20 mouse cellular contexts compared by ENCODE assay signal in the genomic region with DNA sequence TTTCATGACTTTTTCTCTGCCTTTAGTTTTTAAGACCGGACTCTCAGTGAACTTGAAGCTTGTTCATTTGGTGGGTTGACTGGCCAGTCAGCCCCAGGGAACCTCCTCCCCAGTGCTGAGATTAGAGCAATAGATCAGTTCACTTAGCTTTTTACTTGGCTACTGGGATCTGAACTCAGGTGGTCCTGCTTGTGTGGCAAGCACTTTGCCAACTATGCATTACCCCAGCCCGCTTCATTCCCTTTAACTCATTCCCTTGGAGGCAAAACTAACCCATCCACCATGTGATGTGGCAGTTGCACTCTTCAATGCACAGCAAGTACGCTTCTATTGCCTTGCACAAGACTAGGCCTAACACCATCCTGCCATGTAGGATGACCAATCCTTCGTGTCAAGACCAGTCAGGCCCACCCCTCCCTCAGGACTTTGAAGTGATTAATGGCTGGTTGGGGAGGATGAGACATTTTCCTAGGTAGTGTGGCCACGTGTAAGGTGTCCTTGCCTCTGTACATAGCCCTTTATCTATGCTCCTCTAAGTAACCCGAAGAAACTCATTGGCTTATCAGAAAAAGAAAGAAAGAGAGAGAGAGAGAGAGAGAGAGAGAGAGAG. TPM values are rescaled to one million over a fixed set of nuclear protein-coding genes. Genes with fewer than 3 reads are reported as not detected.
"Had no signal": no experiment of that assay in that cellular context is flagged by ENCODE, and none has a peak within 500 bp of the region (broad histone marks: within the 10 kb centered on the region; RNA-seq: fewer than 3 reads in every experiment).

No protein-coding gene starts in this region.

- H3K4me1 ChIP-seq: limb, embryonic 12.5 days; neural tube, embryonic 13.5 days had no signal

- H3K36me3 ChIP-seq: limb, embryonic 12.5 days; midbrain, embryonic 10.5 days; neural tube, embryonic 13.5 days had no signal

- H3K9me3 ChIP-seq: limb, embryonic 12.5 days; midbrain, embryonic 10.5 days; neural tube, embryonic 13.5 days had no signal

- ATAC-seq: intestine, postnatal 0 days; lung, postnatal 0 days; midbrain, embryonic 16.5 days had no signal

- H3K4me3 ChIP-seq: limb, embryonic 12.5 days; midbrain, embryonic 10.5 days; neural tube, embryonic 13.5 days had no signal

- H3K9ac ChIP-seq: limb, embryonic 12.5 days; liver, embryonic 14.5 days; neural tube, embryonic 13.5 days had no signal

- H3K27ac ChIP-seq: kidney, postnatal 0 days; limb, embryonic 12.5 days; liver, embryonic 14.5 days; midbrain, embryonic 10.5 days; neural tube, embryonic 13.5 days had no signal

- H3K27me3 ChIP-seq: limb, embryonic 12.5 days; neural tube, embryonic 13.5 days had no signal

- H3K4me2 ChIP-seq: limb, embryonic 12.5 days; neural tube, embryonic 13.5 days had no signal

- DNase-seq: kidney, adult 8-10 months; kidney, postnatal 36 days; layer of hippocampus, adult 9-11 months; layer of hippocampus, postnatal 36 days; liver; lung, adult 2 months; lung, postnatal 4 days; retina, postnatal 1 day; right cerebral cortex, postnatal 4 days had no signal

RNA-seq across cellular contexts. Expression of a gene that starts 2.7 kb away (rescaled TPM):
- total RNA-seq: layer of hippocampus, adult 18-20 months; layer of hippocampus, postnatal 36 days; left cerebral cortex, postnatal 36 days had no signal
- polyA plus RNA-seq: limb, embryonic 12.5 days; midbrain, embryonic 10.5 days; midbrain, embryonic 16.5 days had no signal

RNA-seq across cellular contexts. Expression of a gene that starts 24.5 kb away (rescaled TPM):
- total RNA-seq: layer of hippocampus, adult 18-20 months; layer of hippocampus, postnatal 36 days had no signal
- polyA plus RNA-seq: intestine, postnatal 0 days; kidney, postnatal 0 days; limb, embryonic 12.5 days; lung, postnatal 0 days; midbrain, embryonic 10.5 days; midbrain, embryonic 16.5 days; neural tube, embryonic 13.5 days; stomach, embryonic 16.5 days had no signal
